ENCODE assay signal across 8 mouse cellular contexts in the genomic region with DNA sequence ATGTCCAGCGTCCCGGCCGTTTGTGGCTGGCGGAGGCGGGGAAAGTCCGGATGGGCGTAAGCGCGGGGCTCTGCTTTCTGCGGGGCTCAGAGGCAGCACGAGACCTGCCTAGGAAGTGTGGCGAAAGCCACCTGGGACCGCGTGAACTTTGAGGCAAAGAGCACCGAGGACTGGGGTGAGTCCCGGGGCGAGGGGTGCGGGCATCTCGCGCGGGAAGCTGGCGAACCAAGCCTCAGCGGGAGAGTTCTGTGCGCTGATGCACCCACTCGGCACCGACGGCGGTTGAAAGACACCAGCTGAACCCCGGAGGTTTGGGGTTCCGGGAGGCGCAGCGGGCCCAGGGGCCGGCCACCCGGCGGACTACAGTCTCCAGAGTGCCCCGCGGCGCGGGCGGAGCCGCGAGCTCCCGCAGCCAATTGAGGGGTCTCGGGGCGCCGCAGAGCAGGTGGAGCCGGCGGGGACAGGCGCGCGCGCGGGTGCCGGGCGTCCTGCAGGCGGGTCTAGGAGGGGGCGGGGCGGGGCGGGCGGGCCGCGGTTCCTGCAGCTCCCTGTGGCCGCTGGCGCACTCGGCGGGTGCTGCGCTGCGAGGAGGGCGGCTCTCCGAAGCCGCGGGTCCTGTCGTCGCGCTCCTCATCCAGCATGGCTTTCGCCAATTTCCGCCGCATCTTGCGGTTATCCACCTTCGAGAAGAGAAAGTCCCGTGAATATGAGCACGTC. TPM values are rescaled to one million over a fixed set of nuclear protein-coding genes. Genes with fewer than 3 reads are reported as not detected.
DNase-seq lines count a peak whose midpoint lies in the region; ATAC-seq and TF ChIP-seq lines count a peak whose summit lies in the region.

A gene (plus strand): TSS at position 541 of the 717 bp plus-strand sequence.

- peaks cover 17% of the 10 kb centered on the region for H3K4me1 ChIP-seq in embryonic facial prominence, embryonic 13.5 days
- peaks cover 18% of the 10 kb centered on the region for H3K4me1 ChIP-seq in kidney, embryonic 14.5 days (ENCODE audit: control insufficient read depth, insufficient read depth, low read length)
- 0 out of 2 replicates have a peak, but pooled peaks cover 3% of the 10 kb centered on the region for H3K4me1 ChIP-seq in limb, embryonic 14.5 days (ENCODE audit: control insufficient read depth, insufficient read depth, low read length)
- peaks cover 12% of the 10 kb centered on the region for H3K4me1 ChIP-seq in midbrain, embryonic 16.5 days (ENCODE audit: control insufficient read depth, insufficient read depth, low read length)
- H3K4me1 ChIP-seq in spleen, adult 2 months (ENCODE audit: control insufficient read depth, insufficient read depth, insufficient read length), result peaks cover 9% of the 10 kb centered on the region; the same call in 1 of the 2 replicates

- peak; percentile 67; the same call in 1 of the 2 replicates for TF ChIP-seq POLR2A in limb, embryonic 14.5 days (IDR thresholded peaks at IDR 0.05; ENCODE audit: borderline replicate concordance, extremely low read depth, insufficient read depth, insufficient read length)
- peak; percentile 98 for TF ChIP-seq POLR2A in spleen, adult 2 months (IDR thresholded peaks at IDR 0.05; ENCODE audit: low read depth, low read length)

- H3K4me3 ChIP-seq in embryonic facial prominence, embryonic 13.5 days, result peak within 1 kb of the TSS; percentile 66
- peak within 1 kb of the TSS; percentile 61 for H3K4me3 ChIP-seq in kidney, embryonic 14.5 days (ENCODE audit: low read length)
- H3K4me3 ChIP-seq in limb, embryonic 14.5 days (replicated peaks; ENCODE audit: low read length), result peak within 1 kb of the TSS; percentile 68
- H3K4me3 ChIP-seq in midbrain, embryonic 16.5 days (ENCODE audit: low read depth, low read length), result peak within 1 kb of the TSS; percentile 61
- H3K4me3 ChIP-seq in spleen, adult 2 months (ENCODE audit: extremely low read depth, insufficient read depth, insufficient read length), result peak within 1 kb of the TSS; percentile 86

- peaks cover 35% of the 10 kb centered on the region for H3K27me3 ChIP-seq in embryonic facial prominence, embryonic 13.5 days
- H3K27me3 ChIP-seq in kidney, embryonic 14.5 days (ENCODE audit: control insufficient read depth, insufficient read depth, low read length), result no peaks in the 10 kb centered on the region
- H3K27me3 ChIP-seq in limb, embryonic 14.5 days (ENCODE audit: control insufficient read depth, insufficient read depth, low read length), result no peaks in the 10 kb centered on the region
- peaks cover 3% of the 10 kb centered on the region; the same call in 1 of the 2 replicates for H3K27me3 ChIP-seq in midbrain, embryonic 16.5 days (ENCODE audit: control insufficient read depth, insufficient read depth, low read depth, low read length)
- H3K27me3 ChIP-seq in spleen, adult 2 months (ENCODE audit: control insufficient read depth, insufficient read depth, low read length), result no peaks in the 10 kb centered on the region

- peak within 1 kb of the TSS; percentile 78 for H3K9ac ChIP-seq in embryonic facial prominence, embryonic 13.5 days
- H3K9ac ChIP-seq in kidney, embryonic 14.5 days (ENCODE audit: low read depth, low read length), result peak within 1 kb of the TSS; percentile 72
- H3K9ac ChIP-seq in limb, embryonic 14.5 days (ENCODE audit: low read depth, low read length, severe bottlenecking), result peak within 1 kb of the TSS; percentile 71
- H3K9ac ChIP-seq in midbrain, embryonic 16.5 days (ENCODE audit: low read depth, low read length), result peak within 1 kb of the TSS; percentile 78

- under 1% methylated on average over 72 of the region's 82 CpGs for WGBS in embryonic facial prominence, embryonic 13.5 days
- under 1% methylated on average over 72 of the region's 82 CpGs for WGBS in kidney, embryonic 14.5 days
- under 1% methylated on average over 46 of the region's 82 CpGs for WGBS in limb, embryonic 14.5 days
- whole genome bisulfite sequencing in midbrain, embryonic 16.5 days, result 0% methylated on average over 71 of the region's 82 CpGs
- WGBS in spleen, adult 2 months, result 1% methylated on average over 61 of the region's 82 CpGs

- no peak within 1 kb of the TSS for H3K27ac ChIP-seq in embryonic facial prominence, embryonic 13.5 days
- H3K27ac ChIP-seq in kidney, embryonic 14.5 days (ENCODE audit: low read depth, low read length), result peak within 1 kb of the TSS; percentile 32; the same call in 1 of the 2 replicates
- no peak within 1 kb of the TSS for H3K27ac ChIP-seq in limb, embryonic 14.5 days (replicated peaks; ENCODE audit: low read depth, low read length)
- no peak within 1 kb of the TSS for H3K27ac ChIP-seq in midbrain, embryonic 16.5 days (ENCODE audit: low read length)
- H3K27ac ChIP-seq in spleen, adult 2 months (ENCODE audit: insufficient read depth, low read length), result peak within 1 kb of the TSS; percentile 93

- H3K36me3 ChIP-seq in embryonic facial prominence, embryonic 13.5 days, result peaks cover 7% of the 10 kb centered on the region
- peaks cover 4% of the 10 kb centered on the region; the same call in 1 of the 2 replicates for H3K36me3 ChIP-seq in kidney, embryonic 14.5 days (ENCODE audit: control insufficient read depth, insufficient read depth, low read length)
- H3K36me3 ChIP-seq in limb, embryonic 14.5 days (ENCODE audit: control insufficient read depth, insufficient read depth, low read length), result no peaks in the 10 kb centered on the region
- H3K36me3 ChIP-seq in midbrain, embryonic 16.5 days (ENCODE audit: control insufficient read depth, insufficient read depth, low read length), result no peaks in the 10 kb centered on the region
- peaks cover 2% of the 10 kb centered on the region; the same call in 1 of the 2 replicates for H3K36me3 ChIP-seq in spleen, adult 2 months (ENCODE audit: control insufficient read depth, insufficient read depth, low read length)

- no peak for TF ChIP-seq CTCF in spleen, adult 2 months (IDR thresholded peaks at IDR 0.05; ENCODE audit: extremely low read depth, insufficient read depth, insufficient read length, insufficient replicate concordance)

- ATAC-seq in embryonic facial prominence, embryonic 13.5 days (ENCODE audit: insufficient number of reproducible peaks, insufficient read depth, low FRiP score, low TSS enrichment, low read depth), result peak; percentile 87
- ATAC-seq in kidney, embryonic 14.5 days (ENCODE audit: low FRiP score, low TSS enrichment), result peak; percentile 95
- ATAC-seq in limb, embryonic 14.5 days (ENCODE audit: low FRiP score, low read depth), result peak; percentile 92
- peak; percentile 95 for ATAC-seq in midbrain, embryonic 16.5 days

- H3K4me2 ChIP-seq in embryonic facial prominence, embryonic 13.5 days, result peak within 1 kb of the TSS; percentile 99
- H3K4me2 ChIP-seq in kidney, embryonic 14.5 days (replicated peaks; ENCODE audit: low read depth, low read length), result peak within 1 kb of the TSS; percentile 98
- peak within 1 kb of the TSS; percentile 100 for H3K4me2 ChIP-seq in limb, embryonic 14.5 days (replicated peaks; ENCODE audit: low read depth, low read length, severe bottlenecking)
- H3K4me2 ChIP-seq in midbrain, embryonic 16.5 days (ENCODE audit: low read length), result peak within 1 kb of the TSS; percentile 92

- DNase-seq in 416B (ENCODE audit: low read depth), result peak; percentile 86
- peak; percentile 64 to 83 for DNase-seq in adrenal gland, postnatal 4 days (ENCODE audit: low spot score in 2 of 2)
- peak; percentile 92 to 93 for DNase-seq in heart, adult 9 months (ENCODE audit: low spot score in 2 of 2)
- peak; percentile 88 for DNase-seq in limb, embryonic 14.5 days (ENCODE audit: low spot score)
- DNase-seq in spleen, adult 2 months (ENCODE audit: low read depth in 1 of 2, low spot score in 2 of 2), result peak; percentile 78 to 94

- no peaks in the 10 kb centered on the region for H3K9me3 ChIP-seq in embryonic facial prominence, embryonic 13.5 days
- no peaks in the 10 kb centered on the region for H3K9me3 ChIP-seq in kidney, embryonic 14.5 days (ENCODE audit: control insufficient read depth, low read length)
- no peaks in the 10 kb centered on the region for H3K9me3 ChIP-seq in limb, embryonic 14.5 days (ENCODE audit: control insufficient read depth, low read length)
- no peaks in the 10 kb centered on the region for H3K9me3 ChIP-seq in midbrain, embryonic 16.5 days (replicated peaks; ENCODE audit: control insufficient read depth, low read length, poor library complexity, severe bottlenecking)

RNA-seq across cellular contexts. Expression of the gene that starts here (rescaled TPM):
- total RNA-seq in adrenal gland, postnatal 4 days (2021), result 10 to 100 TPM in 1 of 2 experiments, 1 to 10 TPM in 1; 9.0 to 11.5 TPM
- 1.6 and 2.4 TPM in 2 replicates for polyA plus RNA-seq in embryonic facial prominence, embryonic 13.5 days (2015; fragmentation: Nextera tagmentation; extraction: Ambion mirVana)
- polyA plus RNA-seq in kidney, embryonic 14.5 days (2014; fragmentation: Nextera tagmentation; extraction: Ambion mirVana), result 3.5 TPM in 2 replicates
- 7.1 and 8.3 TPM in 2 replicates for polyA plus RNA-seq in limb, embryonic 14.5 days (2012; rRNA removed)
- 1.9 and 2.5 TPM in 2 replicates for polyA plus RNA-seq in limb, embryonic 14.5 days (2014; fragmentation: Nextera tagmentation; extraction: Ambion mirVana)
- polyA plus RNA-seq in midbrain, embryonic 16.5 days (2015; fragmentation: Nextera tagmentation; extraction: Ambion mirVana), result 1.2 and 1.7 TPM in 2 replicates
- polyA plus RNA-seq in spleen, adult 2 months (2012; rRNA removed), result 82.8 and 87.0 TPM in 2 replicates

Comparison
In these comparisons a context has a peak if more than half of its experiments do, and no peak if none do; other contexts are left out.
1. H3K27ac ChIP-seq: peak in kidney, embryonic 14.5 days (single experiment) and spleen, adult 2 months (single experiment); none in embryonic facial prominence, embryonic 13.5 days (single experiment), limb, embryonic 14.5 days (single experiment) and midbrain, embryonic 16.5 days (single experiment).
2. Peak in every context shown above with its lines, with median percentiles within 50 percentile points of each other: DNase-seq, ATAC-seq, H3K4me2 ChIP-seq, H3K4me3 ChIP-seq and H3K9ac ChIP-seq.